Mouse (Mus musculus): ENCODE data around the gene Agtrap. TPM values are rescaled to one million over a fixed set of nuclear protein-coding genes. Genes with fewer than 3 reads are reported as not detected.
"Not testable (repeated sequence)": the region's sequence is repeated elsewhere in the genome, so short reads cannot be mapped to it uniquely, and the experiment has no call there.

Agtrap gene
- total RNA-seq, 2 experiments from 2014 or later = 3.6 to 4.6 TPM

DNA sequence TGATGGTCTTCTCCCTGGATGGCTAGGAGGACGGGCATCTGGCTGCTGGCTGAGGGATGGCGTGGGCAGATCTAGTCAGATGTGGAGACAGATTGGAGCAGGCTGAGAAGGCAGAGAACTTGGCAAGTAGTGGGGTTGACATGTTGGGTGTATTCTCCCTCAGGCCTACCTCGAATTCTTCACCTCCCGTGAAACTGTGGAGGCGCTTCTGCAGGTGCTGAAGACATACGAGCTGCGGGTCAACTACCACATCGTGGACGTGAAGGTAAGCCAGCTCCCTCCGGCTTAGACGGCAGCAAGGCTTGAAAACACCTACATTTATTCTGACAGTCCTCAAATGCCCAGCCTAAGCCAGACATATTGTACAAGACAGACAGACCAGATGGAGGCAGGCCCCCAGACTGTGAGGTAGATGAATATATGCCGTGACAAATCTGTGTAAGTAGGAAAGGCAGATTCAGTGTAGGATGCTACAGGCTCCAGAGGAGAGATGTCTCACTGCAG lies 34.4 kb downstream of the Agtrap start:
- no peak for ATAC-seq (replicated peaks; ENCODE audit: low FRiP score, poor library complexity, severe bottlenecking)

DNA sequence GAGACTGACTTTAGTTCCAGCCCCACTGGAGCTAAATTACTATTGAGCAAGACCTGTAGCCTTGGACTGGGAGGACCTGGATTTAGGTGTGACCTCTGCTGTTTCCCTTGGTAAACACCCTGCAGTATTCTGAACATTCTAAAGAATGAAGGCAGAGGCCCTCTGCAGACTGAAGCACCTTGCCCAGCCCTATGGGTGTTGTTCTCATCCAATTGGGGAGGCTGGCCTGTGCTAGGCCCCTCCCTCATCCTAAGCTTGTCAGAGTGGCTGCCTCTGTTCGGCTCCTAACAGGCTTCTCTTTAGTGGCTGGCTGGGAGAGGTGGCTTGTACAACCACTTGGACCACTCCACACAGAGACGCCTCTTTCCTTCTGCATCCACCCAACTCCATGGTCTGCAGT lies 34.9 kb downstream of the Agtrap start:
- ATAC-seq (replicated peaks; ENCODE audit: low FRiP score, poor library complexity, severe bottlenecking) = no peak

DNA sequence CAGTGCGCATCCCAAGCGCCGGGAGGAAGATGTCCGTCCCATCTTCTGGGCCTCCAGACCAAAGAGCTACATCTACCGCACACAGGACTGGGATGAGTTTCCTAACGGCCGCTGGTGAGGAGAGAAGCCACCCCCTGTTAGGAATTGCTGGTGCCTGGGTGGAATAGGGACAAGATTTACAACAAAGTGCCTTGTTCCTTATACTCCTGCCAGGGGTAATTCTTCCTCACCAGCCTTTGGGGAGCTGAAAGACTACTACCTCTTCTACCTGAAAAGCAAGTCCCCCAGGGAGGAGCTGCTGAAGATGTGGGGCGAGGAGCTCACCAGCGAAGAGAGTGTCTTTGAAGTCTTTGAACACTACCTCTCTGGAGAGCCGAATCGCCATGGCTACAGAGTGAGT lies 35.9 kb downstream of the Agtrap start:
- no peak for ATAC-seq (replicated peaks; ENCODE audit: low FRiP score, poor library complexity, severe bottlenecking)

DNA sequence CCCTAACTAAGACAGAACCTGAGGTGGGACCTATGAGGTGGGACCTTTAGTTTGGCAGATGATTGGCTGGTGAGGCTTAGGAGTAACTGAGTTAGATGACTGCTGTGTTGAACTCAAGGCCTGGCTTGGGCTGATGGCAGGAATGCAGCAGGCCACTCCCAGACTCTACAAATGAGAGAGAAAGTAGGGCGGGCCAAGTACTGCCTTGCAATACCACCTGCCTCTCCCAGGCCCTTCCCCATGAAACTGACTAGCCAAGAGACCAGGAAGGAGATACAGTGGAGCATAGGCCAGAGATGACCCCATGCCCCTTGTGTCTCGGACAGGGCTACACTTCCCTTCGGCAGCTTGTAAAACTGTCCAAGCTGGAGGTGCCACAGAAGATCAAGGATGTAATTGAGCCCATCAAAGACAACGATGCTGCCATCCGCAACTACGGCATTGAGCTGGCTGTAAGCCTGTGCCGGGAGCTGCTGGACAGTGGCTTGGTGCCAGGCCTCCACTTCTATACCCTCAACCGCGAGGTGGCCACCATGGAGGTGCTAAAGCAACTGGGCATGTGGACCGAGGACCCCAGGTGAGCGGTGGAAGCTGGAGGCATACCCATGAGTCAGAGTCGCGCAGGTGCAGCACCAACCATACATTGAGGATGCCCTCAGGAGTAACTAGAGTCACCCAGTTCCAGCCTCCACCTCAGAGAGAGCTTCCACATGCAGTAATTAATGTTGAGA lies 36.6 kb downstream of the Agtrap start:
- no peak for ATAC-seq (replicated peaks; ENCODE audit: low FRiP score, poor library complexity, severe bottlenecking)

DNA sequence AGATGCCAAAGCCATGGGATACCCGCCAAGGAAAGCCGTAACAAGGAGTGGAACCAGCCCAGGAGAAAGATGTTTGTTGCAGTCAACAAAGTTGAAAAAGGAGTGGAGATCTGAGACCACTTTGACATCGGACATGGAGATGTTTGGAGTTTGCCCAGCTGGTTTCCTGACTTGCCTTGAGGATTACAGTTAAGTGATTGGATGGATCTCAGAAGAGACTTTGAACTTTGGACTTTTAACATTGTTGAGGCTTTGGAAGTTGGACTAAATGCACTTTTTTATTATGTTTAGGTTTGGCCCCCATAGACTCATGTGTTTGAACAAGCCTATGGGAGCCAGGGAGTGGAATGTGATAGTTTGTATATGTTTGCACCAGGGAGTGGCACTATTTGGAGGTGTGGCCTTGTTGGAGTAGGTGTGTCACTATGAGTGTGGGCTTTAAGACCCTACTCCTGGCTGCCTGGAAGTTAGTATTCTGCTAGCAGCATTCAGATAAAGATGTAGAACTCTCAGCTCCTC lies 37.4 kb downstream of the Agtrap start:
- ATAC-seq (replicated peaks; ENCODE audit: low FRiP score, poor library complexity, severe bottlenecking) = not testable (repeated sequence)

DNA sequence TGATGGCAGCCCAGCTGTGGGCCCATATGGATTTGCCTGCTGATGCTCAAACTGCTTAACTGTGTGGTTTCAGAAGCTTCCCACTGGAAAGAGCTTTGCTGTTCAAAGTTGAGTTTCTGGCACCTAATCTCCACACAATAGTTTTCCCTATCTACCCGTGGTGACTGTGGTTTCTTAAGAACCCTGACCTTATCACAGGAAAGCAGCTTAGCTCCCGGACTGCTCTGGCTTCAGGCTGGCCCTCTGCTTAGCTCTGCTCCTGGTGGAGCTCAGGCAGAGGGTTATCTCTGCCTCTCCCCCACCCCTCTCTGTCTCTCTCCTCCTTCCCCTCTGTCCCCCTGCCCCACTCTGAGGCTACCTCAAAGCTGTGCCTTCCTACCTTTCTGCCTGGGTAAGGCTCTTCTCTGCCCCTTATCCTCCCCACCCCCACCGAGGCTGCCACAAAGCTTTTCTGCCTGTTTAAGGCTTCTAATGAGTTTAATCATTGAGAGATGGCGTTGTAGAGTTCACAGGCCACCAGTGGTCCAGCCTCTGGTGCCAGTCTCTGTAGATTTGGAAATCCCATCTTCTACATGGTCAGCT lies 41.3 kb downstream of the Agtrap start:
- peak; percentile 74 for ATAC-seq (replicated peaks; ENCODE audit: low FRiP score, poor library complexity, severe bottlenecking)

DNA sequence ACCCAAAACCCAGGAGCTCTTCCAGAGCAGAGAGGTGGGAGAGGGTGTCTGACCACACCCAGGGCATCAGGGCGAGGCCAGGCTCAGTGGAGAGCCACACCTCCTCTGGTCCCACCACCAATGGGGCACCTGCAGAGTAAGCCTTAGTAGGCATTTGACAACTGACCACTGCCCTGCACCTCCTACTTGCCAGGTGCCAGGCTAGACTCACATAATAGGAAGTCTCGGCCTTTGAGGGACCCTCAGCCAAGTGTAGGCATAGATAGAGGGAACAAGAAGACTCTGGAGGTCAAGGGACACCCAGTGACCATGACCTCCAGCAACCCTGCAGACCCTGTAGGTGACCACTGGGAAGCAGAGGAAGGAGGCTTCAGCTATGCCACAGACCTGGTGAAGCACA lies 43.7 kb downstream of the Agtrap start:
- ATAC-seq (replicated peaks; ENCODE audit: low FRiP score, poor library complexity, severe bottlenecking) = 0 out of 2 replicates have a peak, but pooled peaks have one; percentile 23

DNA sequence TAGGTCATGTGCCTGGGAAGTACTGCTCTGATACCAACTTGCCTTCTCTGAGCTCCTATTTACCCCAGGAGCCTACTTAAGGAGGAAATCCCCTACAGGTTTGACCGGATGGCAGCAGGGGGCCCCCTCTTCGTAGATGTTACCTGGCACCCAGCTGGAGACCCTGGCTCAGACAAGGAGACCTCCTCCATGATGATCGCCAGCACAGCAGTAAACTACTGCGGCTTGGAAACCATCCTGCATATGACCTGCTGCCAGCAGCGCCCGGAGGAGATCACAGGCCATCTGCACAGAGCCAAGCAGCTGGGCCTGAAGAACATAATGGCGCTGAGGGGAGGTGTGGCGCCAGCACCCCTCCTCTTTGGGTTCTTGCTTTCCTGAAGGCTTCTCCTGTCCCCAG lies 44.5 kb downstream of the Agtrap start:
- ATAC-seq (replicated peaks; ENCODE audit: low FRiP score, poor library complexity, severe bottlenecking) = not testable (repeated sequence)

DNA sequence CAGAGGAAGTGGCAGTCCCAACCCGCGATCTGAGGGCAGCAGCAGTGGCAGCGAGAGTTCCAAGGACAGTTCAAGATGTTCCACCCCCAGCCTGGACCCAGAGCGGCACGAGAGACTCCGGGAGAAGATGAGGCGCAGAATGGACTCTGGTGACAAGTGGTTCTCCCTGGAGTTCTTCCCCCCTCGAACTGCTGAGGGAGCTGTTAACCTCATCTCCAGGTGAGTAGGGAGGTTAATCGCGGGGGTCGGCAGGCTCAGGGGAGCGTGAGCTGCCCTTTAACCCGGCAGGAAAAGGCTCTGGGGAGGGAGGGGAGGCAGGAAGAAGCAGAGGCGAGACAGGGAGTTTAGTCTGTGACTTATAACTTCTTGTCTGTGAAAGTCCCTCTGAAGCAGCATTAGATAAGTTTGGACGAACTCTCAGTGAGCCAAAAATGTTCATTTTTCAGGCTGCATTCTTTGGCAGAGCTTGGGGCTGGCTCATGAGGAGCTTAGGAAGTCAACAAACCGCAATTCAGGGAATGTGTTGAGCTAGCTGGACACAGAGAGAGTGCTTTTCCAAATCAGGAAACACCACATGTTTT lies 46.1 kb downstream of the Agtrap start:
- no peak for ATAC-seq (replicated peaks; ENCODE audit: low FRiP score, poor library complexity, severe bottlenecking)

DNA sequence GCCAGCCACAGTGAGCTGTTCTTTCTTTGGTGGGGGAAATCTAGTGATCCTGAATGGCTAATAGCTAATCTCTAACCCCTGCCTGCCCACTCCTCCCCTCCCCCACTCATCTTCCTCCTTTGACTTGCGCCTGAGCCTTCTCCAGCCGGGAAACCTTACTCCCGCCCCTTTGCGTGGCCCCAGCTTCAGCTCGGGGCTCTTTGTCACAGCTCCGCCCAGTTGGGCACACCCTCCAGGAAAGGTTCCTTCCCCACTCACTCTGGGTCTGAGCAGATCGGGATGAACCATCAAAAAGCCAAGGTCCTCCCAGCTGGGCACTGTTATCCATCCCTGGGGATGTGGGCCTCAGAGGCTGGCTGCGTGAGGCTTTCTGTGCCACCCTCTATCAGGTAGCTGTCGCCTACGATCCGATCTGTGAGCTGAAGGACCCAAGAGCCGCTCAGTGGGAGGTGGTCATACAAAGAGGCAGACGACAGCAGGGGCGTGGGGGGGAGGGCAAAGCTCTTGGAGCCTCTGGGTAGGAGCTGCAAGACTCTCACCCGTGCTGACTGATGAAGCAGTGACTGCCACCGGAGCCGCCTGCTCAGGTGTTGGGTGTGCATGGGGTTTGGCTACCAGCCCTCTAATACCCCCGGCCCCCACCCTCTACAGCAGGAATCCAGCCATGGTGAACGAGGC lies 46.8 kb downstream of the Agtrap start:
- peak; percentile 45 for ATAC-seq (replicated peaks; ENCODE audit: low FRiP score, poor library complexity, severe bottlenecking)

DNA sequence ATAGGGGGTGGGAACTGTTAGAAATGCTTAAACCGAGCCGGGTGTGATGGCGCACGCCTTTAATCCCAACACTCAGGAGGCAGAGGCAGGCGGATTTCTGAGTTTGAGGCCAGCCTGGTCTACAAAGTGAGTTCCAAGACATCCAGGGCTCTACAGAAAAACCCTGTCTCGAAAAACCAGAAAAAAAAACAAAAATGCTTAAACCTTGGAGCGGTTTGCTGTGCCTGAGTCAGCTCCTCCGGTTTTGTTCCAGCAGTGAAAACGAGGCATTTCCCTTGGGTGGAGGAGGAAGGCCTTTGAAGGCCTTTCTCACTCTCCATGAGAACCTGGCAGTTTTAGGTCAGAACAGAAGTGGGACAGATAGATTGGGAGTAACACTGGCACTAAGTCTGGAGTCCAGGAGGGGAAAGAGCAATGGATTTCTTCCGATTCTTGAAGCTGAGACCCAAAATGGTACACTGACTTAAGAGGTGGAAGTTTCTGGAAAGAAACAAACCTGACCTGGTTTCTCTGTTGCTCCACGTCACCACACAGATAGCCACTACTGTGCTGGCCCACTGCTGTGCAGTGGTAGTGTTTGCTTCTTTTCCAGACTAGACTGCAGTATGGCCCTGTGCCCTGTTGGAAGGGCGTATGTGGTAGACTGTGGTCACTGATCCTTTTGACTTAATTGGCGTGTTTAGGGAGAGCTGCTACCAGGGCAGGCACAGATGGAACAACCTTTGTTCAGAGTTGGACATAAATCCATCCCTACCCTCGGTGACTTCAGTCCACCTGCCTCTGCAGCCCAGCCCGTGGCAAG lies 47.6 kb downstream of the Agtrap start:
- no peak for ATAC-seq (replicated peaks; ENCODE audit: low FRiP score, poor library complexity, severe bottlenecking)

DNA sequence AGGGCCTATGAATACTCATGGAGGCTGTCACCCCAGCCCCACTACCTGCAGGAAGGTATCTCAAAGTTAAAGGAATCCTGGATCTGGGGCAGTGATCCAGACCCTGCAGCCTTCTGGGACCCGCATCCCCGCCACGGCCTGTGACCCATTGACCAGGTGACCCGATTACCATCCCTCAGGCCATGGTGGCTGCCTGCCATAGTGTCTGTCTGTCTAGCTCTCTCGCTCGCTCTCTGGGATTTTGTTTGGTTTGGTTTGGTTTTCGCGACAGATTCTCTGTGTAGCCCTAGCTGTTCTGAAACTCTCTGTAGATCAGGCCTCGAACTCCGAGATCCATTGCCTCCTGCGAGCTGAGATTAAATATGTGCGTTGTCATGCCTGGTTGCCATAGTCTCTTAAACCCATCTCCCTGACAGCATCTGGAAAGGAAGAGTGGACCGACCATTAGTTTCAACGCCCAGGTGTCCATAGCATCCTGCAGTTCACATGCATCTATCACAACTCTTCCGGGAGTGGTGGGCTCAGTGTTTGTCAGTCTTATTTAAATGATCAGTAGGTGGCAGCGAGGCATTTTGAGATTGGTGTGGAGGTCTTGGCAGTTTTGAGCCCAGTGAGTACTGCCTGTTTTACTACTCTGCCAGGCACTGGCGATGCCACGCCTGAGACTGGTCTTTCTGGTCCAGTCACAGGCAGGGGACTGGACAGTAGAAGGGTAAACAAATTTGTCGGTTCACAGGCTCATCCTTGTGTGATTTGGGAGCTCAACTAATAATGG lies 48.4 kb downstream of the Agtrap start:
- peak; percentile 28 for ATAC-seq (replicated peaks; ENCODE audit: low FRiP score, poor library complexity, severe bottlenecking)

DNA sequence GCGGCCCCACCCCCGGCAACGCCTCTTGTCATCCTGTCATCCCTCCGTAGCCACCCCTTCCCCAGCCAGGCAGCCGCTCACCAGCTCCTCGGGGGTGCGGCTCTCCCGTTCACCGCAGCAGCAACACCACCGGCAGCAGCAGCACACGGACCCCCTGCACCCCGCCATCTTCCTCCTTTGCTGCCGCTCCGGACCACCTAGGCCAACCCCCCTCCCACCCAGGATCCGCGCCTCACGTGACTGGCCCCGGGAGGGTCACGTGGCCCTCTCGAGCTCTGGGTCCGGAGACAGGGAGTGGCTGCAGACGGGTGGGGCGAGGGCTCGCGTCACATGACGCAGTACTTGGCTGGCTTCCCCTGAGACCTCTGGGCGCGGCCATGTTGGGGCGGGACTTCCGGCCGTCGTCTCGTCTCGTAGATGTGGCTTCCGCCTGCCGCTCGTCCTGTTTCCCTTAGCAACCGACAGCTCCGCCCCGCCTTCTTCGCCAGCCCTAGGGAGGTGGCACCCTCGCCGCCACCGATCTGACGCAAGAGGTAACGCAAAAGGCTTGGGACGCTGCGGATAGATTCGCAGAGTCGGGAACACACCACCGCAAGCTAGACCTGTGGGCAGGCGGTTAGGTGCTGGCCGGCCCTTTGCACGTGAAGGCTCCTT lies 49.1 kb downstream of the Agtrap start, which contains the start of the genes Clcn6 and Mthfr:
Gene Clcn6, minus strand, starts transcription at position 222 of the 654 bp plus-strand sequence.
Gene Mthfr, plus strand, starts transcription at position 478 of the 654 bp plus-strand sequence.
- peak; percentile 85 for ATAC-seq (replicated peaks; ENCODE audit: low FRiP score, poor library complexity, severe bottlenecking)

DNA sequence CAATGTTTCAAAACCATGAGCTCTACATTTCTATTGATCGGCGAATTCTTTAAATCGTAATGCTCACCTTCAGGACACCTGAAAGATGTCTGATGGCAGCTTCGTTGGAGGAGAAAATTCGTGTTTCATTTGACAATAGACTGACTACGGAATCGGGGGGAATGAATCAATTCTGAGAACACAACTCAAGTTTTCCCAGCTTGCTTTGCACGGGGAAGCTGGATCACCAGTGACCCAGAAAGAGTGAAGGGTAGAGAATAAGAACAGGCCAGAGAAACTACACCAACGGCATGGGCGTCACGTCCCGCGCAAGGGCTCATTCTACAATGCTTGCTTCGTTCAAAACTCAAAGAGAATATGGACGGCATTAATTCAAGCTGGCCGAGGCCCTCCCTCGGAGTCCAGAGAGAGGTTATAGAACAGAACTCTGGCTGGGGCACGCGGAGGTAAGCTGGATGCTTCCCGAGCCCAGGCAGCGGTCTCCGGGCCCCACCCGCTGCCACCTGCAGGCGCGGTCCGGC lies 49.7 kb downstream of the Agtrap start:
- ATAC-seq (replicated peaks; ENCODE audit: low FRiP score, poor library complexity, severe bottlenecking) = no peak

DNA sequence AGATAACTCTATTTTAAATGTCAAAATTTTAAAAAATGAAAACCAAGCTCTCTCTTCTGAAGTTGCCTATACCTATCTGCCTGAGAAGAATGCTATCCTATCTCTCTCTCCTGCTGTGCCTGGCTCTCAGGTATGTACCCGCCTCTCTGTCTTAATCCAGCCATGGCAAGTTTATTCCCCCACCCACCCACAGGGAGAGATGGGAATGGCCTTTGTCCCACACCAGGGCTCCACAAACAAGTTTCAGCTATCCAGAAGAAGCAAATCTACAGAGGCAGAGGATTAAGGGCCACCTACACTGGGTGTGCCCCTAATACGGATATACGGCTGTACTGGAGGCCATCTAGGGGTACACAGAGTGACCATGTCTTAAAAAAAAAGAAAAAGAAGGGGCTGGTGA lies 52.4 kb downstream of the Agtrap start:
- no peak for ATAC-seq (replicated peaks; ENCODE audit: low FRiP score, poor library complexity, severe bottlenecking)

DNA sequence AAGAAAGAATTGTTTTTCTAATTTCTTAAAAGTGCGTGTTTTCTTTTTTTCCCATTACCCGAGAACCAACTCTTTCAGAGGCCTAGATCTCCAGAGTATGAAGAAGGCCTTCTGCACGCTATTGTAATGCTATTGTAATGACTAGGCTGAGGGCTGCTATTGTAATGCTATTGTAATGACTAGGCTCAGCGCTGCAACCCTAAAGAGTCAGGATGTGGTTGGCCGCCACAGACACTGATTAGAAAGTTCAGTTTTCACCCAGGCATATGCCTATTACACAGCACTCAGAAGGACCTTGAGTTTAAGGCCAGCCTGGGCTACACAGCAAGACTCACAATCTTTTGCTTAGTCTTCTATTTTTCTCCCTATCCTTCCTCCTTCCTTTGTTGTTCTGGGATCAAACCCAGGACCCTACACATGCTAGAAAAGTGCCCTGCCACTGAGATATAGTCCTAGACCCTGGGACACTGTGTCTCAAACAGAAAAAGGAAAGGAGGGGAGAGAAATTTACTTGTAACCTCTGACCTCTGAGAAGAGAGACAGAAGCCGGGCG lies 53.9 kb downstream of the Agtrap start:
- ATAC-seq (replicated peaks; ENCODE audit: low FRiP score, poor library complexity, severe bottlenecking) = no peak

DNA sequence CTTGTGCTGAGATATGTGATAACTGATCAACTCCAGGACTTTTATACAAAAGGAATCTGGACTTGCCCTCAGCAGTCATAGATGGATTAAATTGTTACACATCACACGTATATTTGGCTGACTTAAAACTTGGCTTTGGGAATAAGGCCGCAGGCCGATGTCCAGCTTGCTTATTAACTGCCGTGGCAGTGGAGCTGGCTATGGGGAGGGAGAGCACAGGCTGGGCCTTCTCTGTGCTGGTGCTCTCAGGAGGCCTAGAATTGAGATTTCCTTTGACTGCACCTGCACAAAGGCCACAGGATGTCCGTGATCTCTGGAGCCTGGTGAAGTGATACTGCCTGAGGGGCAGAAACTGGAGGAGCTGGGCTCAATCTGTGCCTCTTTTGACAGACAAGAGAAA lies 57.3 kb downstream of the Agtrap start:
- no peak for ATAC-seq (replicated peaks; ENCODE audit: low FRiP score, poor library complexity, severe bottlenecking)

DNA sequence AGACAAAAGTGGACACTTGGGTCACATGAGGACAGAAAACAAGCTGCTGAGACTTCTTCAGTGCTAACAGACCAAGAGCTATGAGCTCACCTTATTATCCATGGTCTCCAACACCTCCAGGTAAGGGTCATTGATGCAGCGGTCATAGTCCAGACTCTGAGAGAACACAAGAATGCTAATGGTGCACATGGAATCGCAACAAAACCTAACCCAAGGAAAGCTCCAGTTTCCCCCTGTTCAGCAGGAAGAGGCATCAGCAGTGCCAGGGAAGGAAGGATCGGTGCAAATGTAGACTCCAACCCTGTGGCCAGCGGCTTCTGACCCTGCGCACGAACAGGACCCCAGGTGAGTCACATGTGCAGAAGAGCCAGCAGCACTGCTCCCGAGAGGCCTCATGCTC lies 58.5 kb downstream of the Agtrap start:
- ATAC-seq (replicated peaks; ENCODE audit: low FRiP score, poor library complexity, severe bottlenecking) = no peak

All from erythroid progenitor cell, adult 5-6 weeks (primary cell).